Mouse (Mus musculus) olfactory bulb, adult 2 months (tissue): ENCODE results near the gene 4932414N04Rik.

Source experiments
- CTCF ChIP-seq: fragments of 200-500 bp; IDR thresholded peaks from 2 replicates; pipeline ENCODE4 v1.5.1; 2012; ENCODE audit warnings: low read depth, mild to moderate bottlenecking, low read length, moderate library complexity; ENCODE audit not compliant: insufficient read depth
- POLR2A ChIP-seq: fragments of 200-500 bp; IDR thresholded peaks from 2 replicates; pipeline ENCODE4 v1.6.1; 2012; ENCODE audit warnings: mild to moderate bottlenecking, low read depth, low read length, moderate library complexity; ENCODE audit not compliant: insufficient read depth

GRCm38 (mm10) chr2:68732216-68732615 lies 75.9 kb downstream of the 4932414N04Rik start:
- TF ChIP-seq CTCF (no peak), POLR2A (no peak)
